ENCODE assay signal across 9 mouse cellular contexts in the genomic region with DNA sequence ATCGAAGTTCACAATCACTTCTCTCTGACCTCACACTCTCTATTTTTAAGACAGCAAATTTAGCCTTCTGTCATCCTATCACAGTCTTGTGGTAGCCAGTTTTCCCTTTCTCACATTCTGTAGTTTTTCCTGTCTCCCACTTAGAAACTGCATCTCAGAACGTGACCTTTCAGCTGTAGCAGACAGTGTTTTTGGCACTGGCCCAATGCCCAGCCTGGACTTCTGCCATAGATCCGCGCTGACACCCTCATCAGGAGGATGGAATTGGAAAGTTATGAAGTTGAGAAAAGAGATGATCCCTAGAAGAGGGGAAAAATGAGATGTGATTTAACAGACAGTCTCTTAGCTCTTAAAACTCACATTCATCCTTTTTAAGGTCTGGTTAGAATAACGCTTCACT. TPM values are rescaled to one million over a fixed set of nuclear protein-coding genes. Genes with fewer than 3 reads are reported as not detected.
A peak's percentile ranks its signal among the peaks of the same experiment; 100 is the strongest.
DNase-seq lines count a peak whose midpoint lies in the region; ATAC-seq lines count a peak whose summit lies in the region.
"Had no signal": no experiment of that assay in that cellular context is flagged by ENCODE, and none has a peak within 500 bp of the region (broad histone marks: within the 10 kb centered on the region; RNA-seq: fewer than 3 reads in every experiment).

No protein-coding gene starts in this region.

- no peak for DNase-seq in heart, adult 9 months (ENCODE audit: low spot score in 2 of 2)
- DNase-seq in right cerebral cortex, postnatal 10 days (ENCODE audit: low spot score in 2 of 2), result peak; percentile 68 to 71
- DNase-seq in right cerebral cortex, adult 18-20 months, result no peak
- DNase-seq in frontal cortex, postnatal 36 days (ENCODE audit: low spot score in 2 of 2), result peak; percentile 51 to 56
- peak; percentile 54 to 66 for DNase-seq in lung, postnatal 4 days
- DNase-seq in liver, result no peak
- DNase-seq: liver, postnatal 0 days had no signal

- H3K9me3 ChIP-seq in heart, embryonic 16.5 days (replicated peaks; ENCODE audit: control insufficient read depth, low read length), result no peaks in the 10 kb centered on the region
- H3K9me3 ChIP-seq: G1E had no signal

- no peak overlapping the region for H3K4me2 ChIP-seq in heart, embryonic 16.5 days (ENCODE audit: low read depth, low read length)

- no peak for ATAC-seq in heart, embryonic 16.5 days (replicated peaks; ENCODE audit: extremely low read depth, insufficient read depth, low FRiP score)
- ATAC-seq: liver, postnatal 0 days had no signal

- H3K36me3 ChIP-seq in heart, embryonic 16.5 days (ENCODE audit: control insufficient read depth, insufficient read depth), result no peaks in the 10 kb centered on the region
- H3K36me3 ChIP-seq: G1E had no signal

- H3K9ac ChIP-seq in heart, embryonic 16.5 days (ENCODE audit: low read length), result no peak overlapping the region
- H3K9ac ChIP-seq: liver, postnatal 0 days had no signal

- peak overlapping the region; percentile 21; the same call in 1 of the 2 replicates for H3K27ac ChIP-seq in heart, embryonic 16.5 days (ENCODE audit: low read length)

- no peak overlapping the region for H3K4me3 ChIP-seq in heart, embryonic 16.5 days (ENCODE audit: low read length)

- H3K4me1 ChIP-seq in heart, embryonic 16.5 days (ENCODE audit: control insufficient read depth, insufficient read depth, low read length), result peaks cover 14% of the 10 kb centered on the region

- no peaks in the 10 kb centered on the region for H3K27me3 ChIP-seq in heart, embryonic 16.5 days (ENCODE audit: control insufficient read depth, insufficient read depth, low read length)

- 26% methylated on average over 5 of the region's 5 CpGs for WGBS in heart, embryonic 16.5 days

RNA-seq across cellular contexts. Expression of a gene that starts 20.4 kb away (rescaled TPM):
- polyA plus RNA-seq in heart, embryonic 16.5 days (2015; fragmentation: Nextera tagmentation; extraction: Ambion mirVana), result 66.2 and 76.3 TPM in 2 replicates

RNA-seq across cellular contexts. Expression of a gene that starts 20.7 kb away (rescaled TPM):
- polyA plus RNA-seq in heart, embryonic 16.5 days (2015; fragmentation: Nextera tagmentation; extraction: Ambion mirVana), result 0.27 and 0.34 TPM in 2 replicates
- polyA plus RNA-seq: G1E had no signal

RNA-seq across cellular contexts. Expression of a gene that starts 32.6 kb away (rescaled TPM):
- 13.6 and 16.9 TPM in 2 replicates for polyA plus RNA-seq in heart, embryonic 16.5 days (2015; fragmentation: Nextera tagmentation; extraction: Ambion mirVana)

RNA-seq across cellular contexts. Expression of a gene that starts 58.7 kb away (rescaled TPM):
- polyA plus RNA-seq in heart, embryonic 16.5 days (2015; fragmentation: Nextera tagmentation; extraction: Ambion mirVana), result 0.17 and 0.35 TPM in 2 replicates
- polyA plus RNA-seq: G1E; liver, postnatal 0 days had no signal

Comparison
In these comparisons a context has a peak if more than half of its experiments do, and no peak if none do; other contexts are left out.
1. DNase-seq: peak in right cerebral cortex, postnatal 10 days (2 of 2), frontal cortex, postnatal 36 days (2 of 2) and lung, postnatal 4 days (2 of 2); none in heart, adult 9 months (0 of 2), right cerebral cortex, adult 18-20 months (single experiment) and liver (single experiment).